Mouse (Mus musculus) limb, embryonic 15.5 days (tissue): Measurements from ENCODE around the gene Mt2. TPM values are rescaled to one million over a fixed set of nuclear protein-coding genes. Genes with fewer than 3 reads are reported as not detected.
"Not testable (repeated sequence)": the region's sequence is repeated elsewhere in the genome, so short reads cannot be mapped to it uniquely, and the experiment has no call there.

ENCODE experiments used
- ATAC-seq: fragments of 200-750 bp; cut with Nextera tagmentation; 2 replicates; pipeline ENCODE4 v1.8.0; 2017; ENCODE audit warnings: low read depth, moderate TSS enrichment; ENCODE audit not compliant: insufficient number of reproducible peaks, low FRiP score, low TSS enrichment
- H3K27ac ChIP-seq: fragments of 300-500 bp; sonication (generic); 2 replicates; pipeline ENCODE4 v1.5.1; 2015; ENCODE audit warnings: moderate library complexity, mild to moderate bottlenecking, inconsistent platforms
- H3K27me3 ChIP-seq: fragments of 300-500 bp; sonication (generic); 2 replicates; pipeline ENCODE4 v1.6.1; 2015; ENCODE audit warnings: inconsistent platforms
- H3K36me3 ChIP-seq: fragments of 300-500 bp; sonication (generic); 2 replicates; pipeline ENCODE4 v1.6.1; 2015; ENCODE audit warnings: inconsistent platforms
- H3K4me1 ChIP-seq: fragments of 300-500 bp; sonication (generic); 2 replicates; pipeline ENCODE4 v1.6.1; 2015; ENCODE audit warnings: inconsistent platforms
- H3K4me2 ChIP-seq: fragments of 300-500 bp; sonication (generic); 2 replicates; pipeline ENCODE4 v1.6.1; 2015; ENCODE audit warnings: mild to moderate bottlenecking, inconsistent platforms
- H3K4me3 ChIP-seq: fragments of 300-500 bp; sonication (generic); 2 replicates; pipeline ENCODE4 v1.5.1; 2015; ENCODE audit warnings: mild to moderate bottlenecking, inconsistent platforms
- H3K9ac ChIP-seq: fragments of 300-500 bp; sonication (generic); 2 replicates; pipeline ENCODE4 v1.6.1; 2015; ENCODE audit warnings: inconsistent platforms
- H3K9me3 ChIP-seq: fragments of 300-500 bp; sonication (generic); 2 replicates; pipeline ENCODE4 v1.6.1; 2016; ENCODE audit warnings: inconsistent platforms
- WGBS: fragments of 180-500 bp; shearing (Covaris S2); methylation state at CpG from one replicate; pipeline ENCODE4 v1.1.7; 2015; 5-methylcytosine and 5-hydroxymethylcytosine counted together
- polyA plus RNA-seq: library from polyadenylated mRNA; unstranded; fragments of >200 nt; fragmentation: Nextera tagmentation; extraction: Ambion mirVana; gene quantifications from 2 replicates; pipeline ENCODE4 v1.2.1, GENCODE M21; 2015

The Mt2 gene
- polyA plus RNA-seq, 1 experiment from 2014 or later, result 59.8 TPM

DNA sequence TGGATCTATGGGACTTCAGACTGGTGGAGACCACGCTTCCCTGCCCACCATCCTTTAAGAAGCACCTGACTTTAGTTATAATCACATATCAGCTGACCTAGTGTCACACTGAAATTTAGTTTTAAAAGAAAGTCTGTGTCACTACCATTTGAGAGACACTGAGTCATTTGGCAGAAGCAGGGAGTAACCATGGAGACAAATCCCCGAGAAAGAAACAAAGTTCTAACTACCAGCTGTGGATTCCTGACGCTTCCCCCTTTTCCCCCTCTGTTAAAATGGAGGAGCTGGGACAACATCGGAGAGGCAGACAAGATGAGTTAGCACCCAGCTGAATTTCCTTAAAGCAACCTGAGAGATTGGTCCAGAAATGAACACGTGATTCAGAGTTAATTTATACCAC, 24.2 kb upstream of the Mt2 start:
- Histone ChIP-seq H3K9me3 (no peaks in the 10 kb centered on the region), H3K36me3 (no peaks in the 10 kb centered on the region), H3K4me2 (no peak overlapping the region), H3K27ac (no peak overlapping the region), H3K9ac (no peak overlapping the region), H3K4me3 (no peak overlapping the region), H3K27me3 (peaks cover 17% of the 10 kb centered on the region), H3K4me1 (peaks cover 11% of the 10 kb centered on the region)
- no peak for ATAC-seq
- WGBS, result 40% methylated on average over 5 of the region's 5 CpGs

GRCm38 (mm10) chr8:94150925-94151324, 21.5 kb upstream of the Mt2 start:
- Histone ChIP-seq H3K4me1 (peaks cover 23% of the 10 kb centered on the region), H3K9ac (no peak overlapping the region), H3K27me3 (peaks cover 26% of the 10 kb centered on the region), H3K36me3 (no peaks in the 10 kb centered on the region), H3K9me3 (no peaks in the 10 kb centered on the region), H3K4me3 (no peak overlapping the region), H3K4me2 (no peak overlapping the region), H3K27ac (no peak overlapping the region)
- no peak for ATAC-seq
- 71% methylated on average over 5 of the region's 5 CpGs for WGBS

DNA sequence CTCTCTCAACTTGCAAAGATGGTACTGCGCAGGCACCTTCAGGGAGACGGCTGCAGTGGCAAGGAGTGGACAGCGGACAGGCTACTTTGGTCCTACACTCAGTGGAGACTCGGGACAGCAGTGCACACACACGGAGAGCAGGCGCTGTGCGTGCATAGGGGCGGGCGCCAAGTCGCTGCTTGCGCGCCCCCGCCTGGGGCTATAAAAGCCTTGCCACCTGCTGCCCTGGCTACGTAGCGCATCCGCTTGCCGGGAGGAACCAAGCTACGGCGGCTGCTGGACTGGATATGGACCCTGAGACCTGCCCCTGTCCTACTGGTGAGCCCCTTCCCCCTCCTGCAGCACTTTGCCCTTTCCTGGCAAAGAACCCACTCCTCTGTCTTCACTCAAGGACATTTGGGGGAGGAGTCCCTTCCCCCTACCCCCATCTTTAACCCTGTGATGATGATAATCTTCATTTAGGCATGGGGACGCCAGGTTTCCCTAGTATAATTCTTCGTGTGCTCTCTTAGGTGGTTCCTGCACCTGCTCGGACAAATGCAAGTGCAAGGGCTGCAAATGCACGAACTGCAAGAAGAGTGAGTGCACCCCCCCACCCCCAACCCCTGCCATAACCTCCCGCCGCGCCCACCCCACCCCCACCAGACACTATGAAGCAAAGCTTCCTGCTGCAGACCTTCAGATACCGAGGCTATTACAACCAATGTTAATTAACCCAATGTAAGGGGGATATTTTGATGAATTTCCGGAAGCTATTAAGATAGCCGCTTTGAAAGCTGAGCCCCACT, 19.8 kb upstream of the Mt2 start, which contains the start of gene Mt3:
Gene Mt3, plus strand, starts transcription at position 95 of the 788 bp plus-strand sequence.
- Histone ChIP-seq H3K27me3 (peaks cover 26% of the 10 kb centered on the region), H3K36me3 (no peaks in the 10 kb centered on the region), H3K9ac (no peak within 1 kb of the TSS), H3K27ac (no peak within 1 kb of the TSS), H3K9me3 (no peaks in the 10 kb centered on the region), H3K4me3 (peak within 1 kb of the TSS; percentile 29), H3K4me1 (peaks cover 23% of the 10 kb centered on the region), H3K4me2 (peak within 1 kb of the TSS; percentile 49)
- ATAC-seq, result no peak
- 2% methylated on average over 29 of the region's 29 CpGs for WGBS

DNA sequence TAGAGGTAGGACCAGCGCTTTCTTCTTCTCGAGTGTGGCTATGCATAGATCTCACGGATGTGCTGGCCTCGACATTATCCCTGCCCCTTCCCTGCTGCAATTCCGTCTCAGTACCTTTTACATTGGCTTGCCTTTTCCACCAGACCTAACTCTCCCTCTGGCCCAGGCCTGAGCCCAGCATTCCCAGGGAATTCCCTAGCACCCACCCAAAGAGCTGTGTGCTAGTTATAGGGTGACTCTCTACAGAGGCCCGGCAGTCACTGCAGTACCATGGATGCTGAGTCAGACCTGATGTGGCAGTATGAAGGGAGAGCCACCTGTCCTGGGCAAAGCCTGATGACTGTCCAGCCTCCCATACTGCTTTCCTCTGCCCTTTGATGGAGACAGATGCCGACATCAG, 19.0 kb upstream of the Mt2 start:
- H3K4me3 ChIP-seq, result no peak overlapping the region
- no peaks in the 10 kb centered on the region for H3K9me3 ChIP-seq
- H3K4me1 ChIP-seq, result peaks cover 23% of the 10 kb centered on the region

DNA sequence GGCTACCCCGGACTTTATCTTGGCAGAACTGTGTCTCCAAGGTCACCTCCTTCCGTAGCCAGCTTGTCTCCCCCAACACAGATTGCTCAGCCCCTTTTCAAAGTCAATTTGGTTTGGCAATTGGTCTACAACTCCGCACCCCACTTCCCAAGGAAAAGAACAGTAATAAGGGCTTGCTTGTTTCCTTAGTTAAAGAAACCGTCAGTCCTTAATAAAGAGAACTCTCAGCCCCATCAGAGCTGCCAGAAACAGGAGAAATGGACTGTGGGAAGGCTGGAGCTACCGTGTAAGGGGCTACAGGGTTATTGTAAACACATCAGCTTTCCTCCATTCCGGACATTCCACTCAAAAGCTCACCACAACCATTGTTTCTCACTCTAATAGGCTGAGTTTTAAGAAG, 17.9 kb upstream of the Mt2 start:
- Histone ChIP-seq H3K9ac (no peak overlapping the region), H3K4me1 (peaks cover 23% of the 10 kb centered on the region), H3K36me3 (no peaks in the 10 kb centered on the region), H3K27me3 (peaks cover 26% of the 10 kb centered on the region), H3K9me3 (no peaks in the 10 kb centered on the region), H3K4me3 (no peak overlapping the region), H3K4me2 (no peak overlapping the region), H3K27ac (no peak overlapping the region)
- WGBS, result 34% methylated on average over 6 of the region's 6 CpGs
- no peak for ATAC-seq

More for the DNA sequence above, 19.0 kb upstream of the Mt2 start:
- Histone ChIP-seq H3K4me2 (no peak overlapping the region), H3K36me3 (no peaks in the 10 kb centered on the region), H3K9ac (no peak overlapping the region), H3K27ac (no peak overlapping the region), H3K27me3 (peaks cover 26% of the 10 kb centered on the region)
- 30% methylated on average over 7 of the region's 7 CpGs for WGBS
- no peak for ATAC-seq

DNA sequence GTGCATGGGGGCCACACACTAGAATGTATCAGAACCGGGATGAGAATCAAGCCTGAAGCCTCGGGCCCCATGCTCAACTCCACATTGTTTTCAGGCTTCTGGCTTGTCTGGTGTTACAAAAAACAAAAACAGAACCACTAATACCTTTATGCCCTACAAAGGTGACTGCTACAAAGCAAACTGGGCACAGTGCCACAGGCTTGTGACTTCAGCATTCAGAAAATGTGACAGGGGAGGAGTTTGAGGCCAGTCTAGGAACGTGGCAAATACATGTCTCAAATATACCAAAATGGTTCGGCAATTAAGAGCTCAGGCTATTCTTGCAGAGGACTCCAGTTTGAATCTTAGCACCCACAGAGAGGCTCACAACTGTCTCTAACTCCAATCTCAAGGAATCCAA, 16.4 kb upstream of the Mt2 start:
- Histone ChIP-seq H3K36me3 (no peaks in the 10 kb centered on the region), H3K9me3 (no peaks in the 10 kb centered on the region), H3K4me1 (peaks cover 23% of the 10 kb centered on the region), H3K27me3 (peaks cover 26% of the 10 kb centered on the region), H3K9ac (no peak overlapping the region), H3K27ac (no peak overlapping the region), H3K4me2 (no peak overlapping the region), H3K4me3 (no peak overlapping the region)
- ATAC-seq, result no peak
- 65% methylated on average over 4 of the region's 4 CpGs for WGBS

DNA sequence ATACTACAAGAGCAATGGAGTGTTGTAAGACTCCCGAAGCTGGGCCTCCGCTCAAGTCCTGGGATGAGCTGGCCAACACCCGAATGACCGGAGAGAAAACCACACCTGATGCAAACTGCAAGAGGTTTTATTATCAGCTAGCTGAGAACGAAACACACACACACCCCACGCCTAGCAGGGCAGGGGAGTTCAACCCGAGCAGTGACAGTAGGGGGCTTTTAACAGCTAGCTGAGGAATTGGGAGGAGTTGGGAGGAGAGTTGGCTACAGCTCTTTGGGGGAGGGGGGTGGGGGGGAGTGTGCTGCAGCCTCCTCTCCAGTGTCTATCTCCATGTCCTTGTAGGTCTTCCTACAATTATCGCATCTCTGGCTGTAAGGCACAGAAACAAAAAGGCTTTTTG, 6.7 kb upstream of the Mt2 start:
- H3K4me2 ChIP-seq, H3K9me3 ChIP-seq, H3K4me3 ChIP-seq, H3K4me1 ChIP-seq, H3K27ac ChIP-seq, ATAC-seq, H3K9ac ChIP-seq, H3K36me3 ChIP-seq: not testable (repeated sequence)
- peaks cover 15% of the 10 kb centered on the region; the same call in 1 of the 2 replicates for H3K27me3 ChIP-seq
- WGBS, result 59% methylated on average over 8 of the region's 8 CpGs

DNA sequence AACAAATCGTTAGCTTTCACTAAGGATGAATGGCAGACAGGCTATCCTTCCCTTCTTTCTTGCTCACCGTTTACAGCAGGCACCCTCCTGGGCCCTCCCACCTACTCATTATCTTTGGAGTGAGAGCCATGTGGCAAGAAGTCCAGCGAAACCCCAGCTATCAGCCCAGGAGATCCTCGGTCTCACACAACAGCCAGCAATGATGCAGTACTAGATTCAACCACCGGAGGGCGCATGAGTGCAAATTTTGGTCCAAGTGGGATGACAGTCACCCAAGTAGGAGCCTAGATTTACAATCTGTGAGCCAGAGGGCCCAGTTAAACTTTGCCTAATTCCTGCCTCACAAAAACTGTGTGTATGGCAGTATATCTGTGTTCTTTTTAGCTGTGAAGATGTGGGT, 5.2 kb upstream of the Mt2 start:
- ATAC-seq, result peak; percentile 9; the same call in 1 of the 2 replicates
- Histone ChIP-seq H3K27me3 (peaks cover 30% of the 10 kb centered on the region), H3K4me2 (no peak overlapping the region), H3K27ac (no peak overlapping the region), H3K9me3 (no peaks in the 10 kb centered on the region), H3K4me1 (peaks cover 10% of the 10 kb centered on the region), H3K9ac (no peak overlapping the region), H3K4me3 (no peak overlapping the region), H3K36me3 (no peaks in the 10 kb centered on the region)
- WGBS, result 4% methylated on average over 6 of the region's 6 CpGs

DNA sequence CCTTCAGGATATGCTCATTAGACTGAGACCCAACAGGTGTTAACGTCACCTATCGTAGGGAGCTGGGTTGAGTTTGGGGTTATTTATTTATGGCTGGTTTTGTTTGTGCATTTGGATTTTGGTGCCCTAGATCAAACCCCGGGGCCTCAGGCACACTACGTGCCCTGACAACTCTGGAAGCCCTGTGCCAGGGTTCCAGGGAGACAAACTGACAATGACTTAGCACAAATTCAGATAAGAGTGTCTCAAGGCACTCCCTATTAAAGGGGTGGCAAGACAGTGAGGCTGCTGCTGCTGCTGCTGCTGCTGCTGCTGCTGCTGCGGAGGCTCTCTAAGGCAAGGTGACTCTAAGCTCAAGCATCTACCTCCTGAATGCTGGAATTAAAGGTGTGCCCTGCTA, 2.9 kb upstream of the Mt2 start:
- no peak overlapping the region for H3K27ac ChIP-seq
- H3K27me3 ChIP-seq, result peaks cover 53% of the 10 kb centered on the region
- peaks cover 22% of the 10 kb centered on the region for H3K4me1 ChIP-seq
- ATAC-seq, result no peak
- no peak overlapping the region for H3K4me2 ChIP-seq
- 72% methylated on average over 5 of the region's 5 CpGs for WGBS
- H3K9ac ChIP-seq, result no peak overlapping the region
- H3K36me3 ChIP-seq, result no peaks in the 10 kb centered on the region
- no peak overlapping the region for H3K4me3 ChIP-seq
- no peaks in the 10 kb centered on the region for H3K9me3 ChIP-seq

GRCm38 (mm10) chr8:94171321-94171755, 1.1 kb upstream of the Mt2 start:
- ATAC-seq, result no peak
- WGBS, result 32% methylated on average over 10 of the region's 10 CpGs
- Histone ChIP-seq H3K9me3 (no peaks in the 10 kb centered on the region), H3K4me1 (peaks cover 22% of the 10 kb centered on the region), H3K27me3 (peaks cover 71% of the 10 kb centered on the region), H3K4me2 (peak overlapping the region; percentile 94), H3K4me3 (peak overlapping the region; percentile 48), H3K9ac (no peak overlapping the region), H3K27ac (no peak overlapping the region), H3K36me3 (no peaks in the 10 kb centered on the region)

GRCm38 (mm10) chr8:94172809-94173732, 607 bp downstream of the Mt2 start:
- Histone ChIP-seq H3K4me2 (peak overlapping the region; percentile 94), H3K27me3 (peaks cover 79% of the 10 kb centered on the region), H3K4me1 (peaks cover 22% of the 10 kb centered on the region), H3K27ac (0 out of 2 replicates have a peak overlapping the region, but pooled peaks have one; percentile 13), H3K4me3 (peak overlapping the region; percentile 48), H3K36me3 (no peaks in the 10 kb centered on the region), H3K9ac (peak overlapping the region; percentile 33; the same call in 1 of the 2 replicates), H3K9me3 (no peaks in the 10 kb centered on the region)
- WGBS, result under 1% methylated on average over 39 of the region's 39 CpGs
- ATAC-seq, result no peak
